Mouse (Mus musculus) embryonic stem cell, embryonic (primary cell): ENCODE data around the gene Grb10.

Experiments
- CTCF ChIA-PET, 4 experiments: fragments of 300-600 bp in 2 of 4; fragments of 350-600 bp in 2 of 4; sonication (Branson Sonifier 250); formaldehyde crosslinking; loops; one replicate each; lab custom pipeline; 2022; ENCODE audit warnings: inconsistent platforms in 2 of 4; lab: Charles Lee
- POLR2A ChIA-PET, 4 experiments: fragments of 300-600 bp in 2 of 4; fragments of 350-600 bp in 2 of 4; sonication (Branson Sonifier 250); formaldehyde crosslinking; loops; one replicate each; lab custom pipeline; 2022; ENCODE audit warnings: antibody characterized with exemption in 4 of 4, inconsistent platforms in 1 of 4; lab: Charles Lee

The Grb10 gene

GRCm38 (mm10) chr11:11923345-11923744, 115.1 kb downstream of the Grb10 start:
- ChIA-PET POLR2A (interaction anchor here in 3 of 4 experiments (0.6 to 6.8 kb wide), 31 partner anchors 7 to 134 kb away, joined by 3 to 69 read pairs (median 6); partner anchors contain the start of gene Fignl1 (in 3 of the 3)), CTCF (no interaction called here)

DNA sequence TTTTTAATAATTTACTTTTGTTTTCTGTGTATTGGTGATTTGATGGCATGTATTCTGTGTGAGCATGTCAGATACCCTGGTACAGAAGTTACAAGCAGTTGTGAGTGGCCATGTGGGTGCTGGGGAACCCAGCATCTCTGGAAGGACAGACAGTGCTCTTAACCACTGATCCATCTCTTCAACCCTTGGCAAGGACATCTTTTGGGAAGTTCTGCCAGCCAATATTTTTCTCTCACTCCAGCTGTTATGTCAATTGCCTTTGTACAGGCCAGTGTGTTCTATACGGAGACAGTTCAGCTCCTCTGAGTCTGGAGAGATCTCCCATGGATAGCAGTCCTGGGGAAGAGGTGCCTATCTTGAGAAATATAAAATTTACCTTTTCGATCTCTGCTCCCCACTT, 116.4 kb downstream of the Grb10 start:
- CTCF ChIA-PET, result interaction anchor here in 1 of 4 experiments (1.4 kb wide), 1 partner anchor 102 kb away, joined by 4 read pairs; no protein-coding TSS in a partner anchor

GRCm38 (mm10) chr11:11907703-11908413, 130.6 kb downstream of the Grb10 start:
- ChIA-PET CTCF (interaction anchor here in 3 of 4 experiments (0.6 to 2.8 kb wide), 5 partner anchors 32 to 99 kb away, joined by 3 to 12 read pairs (median 6); partner anchors contain the start of gene Fignl1 (in 1 of the 3)), POLR2A (interaction anchor here in 3 of 4 experiments (0.6 to 8.3 kb wide), 27 partner anchors 8 to 558 kb away, joined by 3 to 91 read pairs (median 5); partner anchors contain the start of gene Fignl1 (in 2 of the 3))

More for the DNA sequence above, 116.4 kb downstream of the Grb10 start:
- POLR2A ChIA-PET, result interaction anchor here (0.5 to 6.8 kb wide), 19 partner anchors 7 to 114 kb away, joined by 3 to 69 read pairs (median 6); partner anchors contain the start of gene Fignl1 (in 1 of the 4)

DNA sequence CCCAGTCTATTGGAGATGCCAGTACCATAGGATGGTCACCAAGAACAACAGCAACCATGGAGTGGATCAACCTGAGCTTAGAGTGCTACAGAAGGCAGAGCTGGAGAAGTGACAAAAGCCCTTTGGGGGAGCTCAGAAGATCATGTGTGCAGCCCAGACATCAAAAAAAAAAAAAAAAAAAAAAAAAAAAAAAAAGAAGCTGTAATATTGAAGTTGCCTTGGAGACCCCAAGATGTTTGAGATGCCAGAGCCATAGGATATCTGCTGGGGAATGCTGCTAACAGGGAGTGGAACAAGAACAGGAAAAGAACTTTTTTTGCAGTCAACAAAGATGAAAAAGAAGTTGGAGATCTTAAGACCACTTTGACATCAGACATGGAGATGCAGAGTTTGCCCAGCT, 133.0 kb downstream of the Grb10 start:
- ChIA-PET POLR2A (interaction anchor here (0.6 to 8.3 kb wide), 35 partner anchors 15 to 562 kb away, joined by 3 to 91 read pairs (median 4); partner anchors contain the start of gene Fignl1 (in 1 of the 4)), CTCF (interaction anchor here in 2 of 4 experiments (0.6 to 0.9 kb wide), 4 partner anchors 23 to 77 kb away, joined by 3 to 5 read pairs (median 4); no protein-coding TSS in a partner anchor)

DNA sequence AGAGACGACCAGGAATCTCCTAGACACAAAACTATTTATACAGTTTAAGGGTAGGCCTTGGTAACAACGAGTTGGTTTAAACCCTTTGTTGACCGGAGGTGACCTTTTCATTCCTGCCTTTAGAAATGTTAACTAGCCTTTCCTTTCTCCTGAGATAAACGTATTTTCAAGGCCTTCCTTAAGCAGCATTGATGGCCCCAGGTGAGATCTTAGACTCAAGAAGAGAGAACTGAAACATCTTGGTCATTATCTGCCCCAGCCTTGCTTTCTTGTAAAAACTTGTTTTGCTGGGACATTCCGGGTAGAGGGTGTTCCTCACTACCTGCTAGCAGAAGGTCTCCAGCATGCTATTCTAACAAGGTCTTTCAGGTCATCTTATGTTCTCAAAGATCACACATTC, 133.5 kb downstream of the Grb10 start:
- CTCF ChIA-PET, result interaction anchor here in 3 of 4 experiments (0.6 to 0.9 kb wide), 5 partner anchors 23 to 116 kb away, joined by 3 to 6 read pairs (median 3); no protein-coding TSS in a partner anchor
- POLR2A ChIA-PET, result interaction anchor here (0.6 to 8.3 kb wide), 30 partner anchors 10 to 562 kb away, joined by 3 to 91 read pairs (median 4); partner anchors contain the start of gene Fignl1 (in 2 of the 4)

- ChIA-PET CTCF (no interaction called here), POLR2A (interaction anchor here in 3 of 4 experiments (1.1 to 8.3 kb wide), 5 partner anchors 19 to 70 kb away, joined by 3 to 91 read pairs (median 15); no protein-coding TSS in a partner anchor)
Observed at GRCm38 (mm10) chr11:11901509-11901908, 137.0 kb downstream of the Grb10 start.

DNA sequence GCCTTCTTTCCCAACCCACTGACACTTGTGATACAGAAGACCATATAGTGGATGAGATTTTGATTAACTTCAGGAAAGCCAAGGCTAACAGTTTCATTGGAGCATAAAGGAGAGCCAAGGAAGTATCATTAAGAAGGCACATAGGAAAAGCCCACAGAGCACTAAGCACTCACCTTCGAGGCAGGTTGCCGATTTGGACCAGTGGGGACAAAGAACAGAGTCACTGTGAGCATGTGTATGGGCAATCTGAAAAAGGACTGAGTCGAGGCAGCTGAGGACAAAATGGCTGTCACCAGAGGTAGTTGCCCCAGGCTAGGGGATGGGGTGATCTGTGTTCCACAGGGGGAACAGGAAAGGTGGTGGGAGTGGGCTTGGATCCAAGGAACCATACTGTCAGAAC, 140.0 kb downstream of the Grb10 start:
- CTCF ChIA-PET, result interaction anchor here in 1 of 4 experiments (0.5 kb wide), 1 partner anchor 89 kb away, joined by 5 read pairs; the partner anchor contains the start of gene Fignl1
- POLR2A ChIA-PET, result interaction anchor here in 2 of 4 experiments (0.6 to 1.3 kb wide), 3 partner anchors 25 to 76 kb away, joined by 3 to 4 read pairs (median 3); no protein-coding TSS in a partner anchor

DNA sequence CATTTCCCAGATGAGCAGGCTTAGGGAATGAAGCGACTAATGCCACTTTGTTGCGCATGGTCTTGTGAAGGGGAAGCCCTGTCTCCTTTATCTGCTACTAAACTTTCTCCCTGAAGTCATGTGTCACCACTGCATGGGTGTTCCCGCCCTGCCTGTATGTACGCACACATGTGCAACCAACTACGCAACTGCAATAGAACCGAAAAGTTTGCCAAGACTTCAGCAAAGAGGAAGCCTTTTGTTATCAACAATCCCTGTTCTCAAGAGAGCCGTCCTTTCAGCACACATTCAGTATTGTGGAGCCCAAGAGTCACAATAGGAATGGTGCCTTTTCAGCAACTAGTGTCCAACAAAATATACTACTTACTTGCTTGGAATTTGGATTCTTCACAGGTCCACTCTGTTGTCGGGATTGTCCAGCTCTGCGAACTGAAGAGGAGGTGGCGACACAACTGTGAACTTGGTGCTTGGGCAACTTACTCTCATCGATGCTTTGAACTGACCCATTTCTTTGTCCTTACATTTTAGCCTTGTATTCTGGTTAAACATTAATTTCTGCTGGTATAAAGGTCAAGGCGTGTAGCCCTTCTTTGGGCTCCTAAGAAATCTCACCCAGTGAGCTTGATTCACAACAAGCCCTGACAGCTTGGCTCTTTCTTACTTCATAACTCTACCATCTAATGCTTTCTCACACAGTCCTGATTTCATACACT, 140.7 kb downstream of the Grb10 start, which contains the start of gene Ddc:
Ddc (minus strand) TSS at position 500 of the 713 bp plus-strand sequence.
- CTCF ChIA-PET, result interaction anchor here in 1 of 4 experiments (0.5 kb wide), 1 partner anchor 89 kb away, joined by 5 read pairs; the partner anchor contains the start of gene Fignl1

GRCm38 (mm10) chr11:11895479-11895878, 143.0 kb downstream of the Grb10 start:
- CTCF ChIA-PET, result interaction anchor here in 1 of 4 experiments (0.6 kb wide), 1 partner anchor 117 kb away, joined by 4 read pairs; no protein-coding TSS in a partner anchor
- POLR2A ChIA-PET, result interaction anchor here in 2 of 4 experiments (0.6 to 1.7 kb wide), 8 partner anchors 14 to 91 kb away, joined by 3 to 7 read pairs (median 4); no protein-coding TSS in a partner anchor

More for the DNA sequence above, 140.7 kb downstream of the Grb10 start, which contains the start of gene Ddc:
- POLR2A ChIA-PET, result interaction anchor here in 2 of 4 experiments (0.6 to 1.3 kb wide), 4 partner anchors 24 to 216 kb away, joined by 3 to 5 read pairs (median 4); no protein-coding TSS in a partner anchor

DNA sequence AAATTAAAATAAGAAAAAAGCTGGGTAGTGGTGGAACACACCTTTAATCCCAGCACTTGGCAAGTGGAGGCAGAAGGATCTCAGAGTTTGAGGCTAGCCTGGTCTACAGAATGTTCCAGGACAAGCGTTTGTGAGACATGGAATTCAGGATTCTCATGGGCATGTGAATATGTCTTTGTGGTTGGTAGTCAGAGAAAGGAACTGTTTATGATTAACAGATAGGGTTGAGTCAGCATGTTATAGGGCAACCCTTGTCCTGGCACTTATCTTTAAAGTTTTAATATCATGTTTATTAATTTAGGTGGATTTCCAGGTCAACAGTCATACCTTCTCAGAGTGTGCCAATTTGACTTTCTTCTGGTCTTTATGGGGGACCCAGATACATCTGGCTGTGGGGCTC, 144.7 kb downstream of the Grb10 start:
- ChIA-PET CTCF (no interaction called here), POLR2A (interaction anchor here in 2 of 4 experiments (0.8 to 1.7 kb wide), 4 partner anchors 9 to 63 kb away, joined by 3 to 7 read pairs (median 5); no protein-coding TSS in a partner anchor)

DNA sequence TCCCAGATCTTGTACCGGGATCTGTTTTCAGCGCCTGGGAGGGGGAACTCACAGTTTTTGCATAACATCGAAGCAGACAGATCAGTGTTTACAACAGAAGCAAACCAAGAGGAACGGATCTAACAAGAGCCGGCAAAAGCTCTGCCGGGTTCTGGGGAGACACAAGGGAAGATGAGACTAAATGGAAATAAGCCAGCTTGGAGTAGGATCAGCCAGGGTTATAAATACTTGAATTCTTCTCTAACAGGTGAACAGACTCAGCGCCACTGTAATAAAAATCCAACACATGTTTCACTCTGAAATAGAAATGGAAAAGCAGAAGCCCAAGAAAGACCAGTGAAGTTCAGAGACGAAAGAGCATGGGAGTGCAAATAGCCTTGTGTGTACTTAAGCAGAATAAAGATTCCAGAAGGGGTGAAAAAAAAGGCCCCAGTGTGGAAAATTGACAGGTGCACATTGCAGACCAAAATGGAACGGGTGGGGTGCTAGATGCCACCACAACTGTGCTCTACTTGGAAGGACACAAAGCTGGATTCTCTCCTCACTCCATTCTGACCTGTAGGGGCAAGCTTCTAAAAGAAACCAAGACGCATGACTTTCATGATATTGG, 145.4 kb downstream of the Grb10 start:
- ChIA-PET POLR2A (interaction anchor here in 3 of 4 experiments (0.6 to 1.7 kb wide), 8 partner anchors 9 to 86 kb away, joined by 3 to 7 read pairs (median 3); no protein-coding TSS in a partner anchor), CTCF (no interaction called here)

DNA sequence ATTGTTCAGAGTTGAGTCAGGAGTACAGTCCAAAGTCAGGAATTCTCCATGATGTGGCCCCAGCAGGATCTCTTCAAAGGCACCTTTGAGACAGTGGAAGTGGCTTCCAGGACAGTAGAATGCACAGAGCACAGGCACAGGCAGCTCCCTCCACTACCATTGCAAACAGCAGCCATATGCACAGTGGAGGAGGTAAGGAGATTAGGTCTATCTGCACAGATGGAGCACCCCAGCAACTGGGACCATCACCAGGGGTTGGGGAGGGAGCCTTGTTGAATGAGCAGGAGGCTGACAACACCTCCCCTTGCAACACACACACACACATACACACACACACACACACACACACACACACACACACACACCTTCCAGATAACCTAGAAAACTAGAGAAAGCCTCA, 146.7 kb downstream of the Grb10 start:
- ChIA-PET CTCF (no interaction called here), POLR2A (no interaction called here)

- ChIA-PET CTCF (no interaction called here), POLR2A (interaction anchor here (0.5 to 2.1 kb wide), 13 partner anchors 9 to 738 kb away, joined by 3 to 11 read pairs (median 4); partner anchors contain the start of gene Fignl1 (in 1 of the 4))
Observed at GRCm38 (mm10) chr11:11890139-11890741, 148.2 kb downstream of the Grb10 start.

GRCm38 (mm10) chr11:11888727-11889126, 149.8 kb downstream of the Grb10 start:
- POLR2A ChIA-PET, result interaction anchor here in 3 of 4 experiments (0.6 to 2.1 kb wide), 9 partner anchors 9 to 80 kb away, joined by 3 to 11 read pairs (median 4); partner anchors contain the start of gene Fignl1 (in 1 of the 3)
- CTCF ChIA-PET, result interaction anchor here in 1 of 4 experiments (0.7 kb wide), 1 partner anchor 53 kb away, joined by 8 read pairs; no protein-coding TSS in a partner anchor

GRCm38 (mm10) chr11:11888051-11888450, 150.4 kb downstream of the Grb10 start:
- ChIA-PET CTCF (no interaction called here), POLR2A (interaction anchor here in 3 of 4 experiments (0.6 to 2.1 kb wide), 10 partner anchors 8 to 68 kb away, joined by 3 to 11 read pairs (median 4); no protein-coding TSS in a partner anchor)

- POLR2A ChIA-PET, result interaction anchor here in 2 of 4 experiments (0.6 to 1.3 kb wide), 3 partner anchors 16 to 65 kb away, joined by 3 to 4 read pairs (median 3); no protein-coding TSS in a partner anchor
Observed at GRCm38 (mm10) chr11:11886403-11886998, 152.0 kb downstream of the Grb10 start.

More at GRCm38 (mm10) chr11:11886403-11886998, 152.0 kb downstream of the Grb10 start:
- CTCF ChIA-PET, result interaction anchor here in 1 of 4 experiments (0.9 kb wide), 1 partner anchor 9 kb away, joined by 6 read pairs; no protein-coding TSS in a partner anchor
